Mouse (Mus musculus) embryonic fibroblast, embryonic 13.5 days (primary cell): ENCODE data around the gene Dock4. TPM values are rescaled to one million over a fixed set of nuclear protein-coding genes. Genes with fewer than 3 reads are reported as not detected.

Experiments used
- H3K27ac ChIP-seq: 2 replicates; pipeline ENCODE4 v1.5.1; 2012; ENCODE audit warnings: low read length, control low read depth, inconsistent platforms; ENCODE audit not compliant: insufficient read depth
- H3K4me1 ChIP-seq: 2 replicates; pipeline ENCODE4 v1.6.1; 2011; ENCODE audit warnings: low read length; ENCODE audit not compliant: control insufficient read depth, insufficient read depth
- H3K4me3 ChIP-seq: 2 replicates; pipeline ENCODE4 v1.5.1; 2011; ENCODE audit warnings: mild to moderate bottlenecking, control low read depth, low read length; ENCODE audit not compliant: insufficient read depth
- CTCF ChIP-seq: IDR thresholded peaks from 2 replicates; pipeline ENCODE4 v1.5.1; 2011; ENCODE audit warnings: mild to moderate bottlenecking, control low read depth, low read length, moderate library complexity, borderline replicate concordance; ENCODE audit not compliant: insufficient read depth
- POLR2A ChIP-seq: IDR thresholded peaks from 2 replicates; pipeline ENCODE4 v1.6.1; 2011; ENCODE audit warnings: low read depth, mild to moderate bottlenecking, control low read depth, low read length, moderate library complexity
- polyA plus RNA-seq: library from polyadenylated mRNA; stranded (reverse); fragments of >200 nt; gene quantifications from 2 replicates; pipeline ENCODE4 v1.2.4, GENCODE M21; 2011; ENCODE audit warnings: low read depth; ENCODE audit not compliant: missing spikeins, insufficient read length

The Dock4 gene
- polyA plus RNA-seq, 1 experiment: 12.7 TPM

DNA sequence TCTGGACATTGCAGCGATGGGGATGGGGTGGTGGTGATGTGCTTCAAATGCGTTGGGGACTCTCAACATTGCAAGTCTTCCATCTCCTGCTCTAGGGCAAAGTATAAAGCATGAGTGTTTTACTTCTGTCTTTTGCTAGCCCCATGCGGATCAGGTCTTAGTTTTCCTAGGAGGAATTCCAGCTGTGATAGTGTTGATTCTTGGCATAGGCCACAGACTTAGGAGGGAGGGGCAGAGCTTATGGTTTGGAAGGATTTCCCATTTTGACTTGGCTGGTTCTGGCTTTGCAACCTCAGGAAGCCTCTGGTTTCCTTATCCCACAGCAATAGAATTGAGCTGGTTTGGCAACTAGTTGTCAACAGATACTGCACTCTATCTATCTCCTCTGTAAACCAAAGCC, 58.9 kb downstream of the Dock4 start:
- H3K27ac ChIP-seq: no peak overlapping the region

GRCm38 (mm10) chr12:40507823-40508390, 62.2 kb downstream of the Dock4 start:
- no peak overlapping the region for H3K27ac ChIP-seq
- no peaks in the 10 kb centered on the region; the same call in 1 of the 2 replicates for H3K4me1 ChIP-seq
- no peak for TF ChIP-seq CTCF
- H3K4me3 ChIP-seq: no peak overlapping the region

More for the DNA sequence above, 58.9 kb downstream of the Dock4 start:
- TF ChIP-seq CTCF (no peak), POLR2A (no peak)
- peaks cover 1% of the 10 kb centered on the region; the same call in 1 of the 2 replicates for H3K4me1 ChIP-seq
- no peak overlapping the region for H3K4me3 ChIP-seq

GRCm38 (mm10) chr12:40508416-40508815, 62.7 kb downstream of the Dock4 start:
- no peak overlapping the region for H3K4me3 ChIP-seq
- no peak overlapping the region for H3K27ac ChIP-seq
- TF ChIP-seq CTCF (no peak), POLR2A (no peak)
- H3K4me1 ChIP-seq: no peaks in the 10 kb centered on the region; the same call in 1 of the 2 replicates

DNA sequence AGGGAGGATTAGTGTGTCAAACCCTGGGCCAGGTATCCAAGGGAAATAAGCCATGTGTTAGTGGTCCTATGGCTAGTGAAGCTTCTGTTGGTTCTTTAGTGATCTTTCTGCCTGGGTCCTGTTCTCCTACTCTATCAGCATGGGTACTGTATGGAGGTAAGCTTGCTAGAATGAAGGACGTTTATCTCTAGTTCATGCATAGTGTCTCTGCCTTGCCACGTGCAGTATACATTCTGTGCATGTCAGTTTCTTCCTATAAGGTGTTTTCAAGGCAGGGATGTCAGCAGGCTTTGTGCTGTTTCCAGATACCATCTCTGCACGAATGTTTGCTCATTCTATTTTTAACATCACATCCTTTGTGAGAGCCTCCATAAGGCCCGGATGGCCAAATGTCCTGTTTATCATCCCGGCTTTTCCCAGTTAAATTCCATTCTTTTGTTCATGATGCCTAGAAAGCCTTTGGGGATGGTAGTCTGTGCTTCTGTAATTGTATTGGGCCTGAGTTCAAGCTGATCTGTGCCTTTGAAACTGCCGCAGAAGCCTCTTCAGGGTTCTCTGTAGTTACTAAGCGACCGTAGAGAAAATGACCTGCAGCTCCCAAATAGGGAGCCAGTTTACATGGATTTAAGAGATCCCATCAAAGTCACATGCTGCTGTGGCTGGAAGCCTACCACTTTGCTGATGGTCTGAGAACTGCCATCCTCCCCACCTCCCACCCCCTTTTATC, 66.1 kb downstream of the Dock4 start:
- peaks cover 2% of the 10 kb centered on the region; the same call in 1 of the 2 replicates for H3K4me1 ChIP-seq
- H3K27ac ChIP-seq: no peak overlapping the region
- TF ChIP-seq CTCF (no peak), POLR2A (no peak)
- no peak overlapping the region for H3K4me3 ChIP-seq

- no peak for TF ChIP-seq POLR2A
- TF ChIP-seq CTCF: no peak
- Histone ChIP-seq H3K4me3 (no peak overlapping the region), H3K27ac (no peak overlapping the region), H3K4me1 (peaks cover 2% of the 10 kb centered on the region; the same call in 1 of the 2 replicates)
Measured at GRCm38 (mm10) chr12:40512370-40512693, 66.6 kb downstream of the Dock4 start.

- H3K27ac ChIP-seq: no peak overlapping the region
- TF ChIP-seq CTCF (no peak), POLR2A (no peak)
- H3K4me3 ChIP-seq: no peak overlapping the region
- peaks cover 2% of the 10 kb centered on the region; the same call in 1 of the 2 replicates for H3K4me1 ChIP-seq
Measured at GRCm38 (mm10) chr12:40512994-40513393, 67.2 kb downstream of the Dock4 start.

DNA sequence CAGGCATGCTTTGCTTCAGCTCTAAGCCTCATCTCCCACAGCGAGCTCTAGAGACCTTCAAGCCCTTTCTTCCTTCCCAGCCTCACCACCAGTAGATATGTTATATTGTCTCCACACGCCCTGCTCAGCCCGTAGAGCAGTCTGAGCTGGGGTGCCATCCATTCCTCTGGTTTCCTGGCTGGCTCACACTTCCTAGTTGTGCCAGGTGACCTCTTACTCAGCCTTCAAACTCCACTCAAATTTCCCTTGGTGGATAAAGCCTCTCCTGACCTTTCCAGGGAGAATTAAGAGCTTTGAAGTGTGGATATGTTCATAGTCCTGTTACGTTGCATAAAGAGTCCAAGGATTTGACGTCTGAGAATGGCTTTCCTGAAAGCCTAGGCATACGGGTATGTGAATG, 68.3 kb downstream of the Dock4 start:
- Histone ChIP-seq H3K4me3 (no peak overlapping the region), H3K4me1 (peaks cover 2% of the 10 kb centered on the region; the same call in 1 of the 2 replicates), H3K27ac (no peak overlapping the region)
- TF ChIP-seq POLR2A: no peak
- no peak for TF ChIP-seq CTCF

GRCm38 (mm10) chr12:40522468-40522867, 76.7 kb downstream of the Dock4 start:
- TF ChIP-seq POLR2A (no peak), CTCF (no peak)
- Histone ChIP-seq H3K4me1 (no peaks in the 10 kb centered on the region), H3K4me3 (no peak overlapping the region), H3K27ac (no peak overlapping the region)

DNA sequence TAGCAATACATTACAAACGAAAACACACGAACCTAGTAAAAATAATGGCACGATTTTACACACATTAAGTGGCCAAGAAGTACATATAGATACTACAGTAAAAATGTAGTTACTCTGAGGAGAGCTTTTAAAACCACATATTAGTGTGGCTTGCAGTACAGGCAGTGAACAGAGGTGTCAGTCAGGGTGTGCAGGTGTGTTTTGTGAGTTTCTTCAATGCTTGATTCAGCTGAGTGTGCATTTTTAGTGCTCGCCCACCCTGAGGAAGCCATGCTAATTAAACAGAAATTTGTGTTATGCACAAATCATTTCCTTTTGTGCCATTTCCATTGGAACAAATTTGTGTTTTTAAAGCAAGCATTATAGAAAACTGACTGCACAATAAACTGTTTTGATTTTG, 77.3 kb downstream of the Dock4 start:
- no peak overlapping the region for H3K27ac ChIP-seq
- no peaks in the 10 kb centered on the region for H3K4me1 ChIP-seq
- TF ChIP-seq CTCF (no peak), POLR2A (no peak)
- no peak overlapping the region for H3K4me3 ChIP-seq

DNA sequence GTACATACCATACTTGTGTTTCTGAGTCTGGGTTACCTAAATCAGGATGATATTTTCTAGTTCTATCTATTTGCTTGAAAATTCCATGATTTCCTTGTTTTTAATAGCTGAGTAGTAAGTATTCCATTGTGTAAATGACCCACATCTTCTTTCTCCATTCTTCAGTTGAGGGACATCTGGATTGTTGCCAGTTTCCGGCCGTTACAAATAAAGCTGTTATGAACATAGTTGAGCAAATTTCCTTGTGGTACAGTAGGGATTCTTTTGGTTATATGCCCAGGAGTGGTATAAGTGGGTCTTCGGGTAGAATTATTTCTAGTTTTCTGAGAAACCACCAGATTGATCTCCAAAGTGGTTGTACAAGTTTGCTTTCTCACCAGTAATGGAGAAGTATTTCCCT, 79.3 kb downstream of the Dock4 start:
- Histone ChIP-seq H3K4me3 (no peak overlapping the region), H3K4me1 (no peaks in the 10 kb centered on the region), H3K27ac (no peak overlapping the region)
- TF ChIP-seq POLR2A (no peak), CTCF (no peak)
